22 mouse cellular contexts compared by ENCODE assay signal in genomic region chr10:70971156-70971555, GRCm38 (mm10).
"Had no signal": no experiment of that assay in that cellular context is flagged by ENCODE, and none has a peak within 500 bp of the region (broad histone marks: within the 10 kb centered on the region; RNA-seq: fewer than 3 reads in every experiment).

No protein-coding gene starts in this region.

- H3K4me2 ChIP-seq: kidney, embryonic 15.5 days; limb, embryonic 13.5 days; liver, embryonic 12.5 days; liver, embryonic 15.5 days; lung, embryonic 15.5 days; midbrain, embryonic 15.5 days; neural tube, embryonic 12.5 days; neural tube, embryonic 15.5 days had no signal

- H3K4me1 ChIP-seq: liver, embryonic 12.5 days; liver, embryonic 15.5 days; megakaryocyte, embryonic 14.5 days; midbrain, embryonic 10.5 days; neural tube, embryonic 12.5 days had no signal

- H3K9ac ChIP-seq: kidney, embryonic 15.5 days; limb, embryonic 13.5 days; liver, embryonic 12.5 days; liver, embryonic 15.5 days; lung, embryonic 15.5 days; midbrain, embryonic 15.5 days; neural tube, embryonic 12.5 days; neural tube, embryonic 15.5 days had no signal

- H3K27ac ChIP-seq: kidney, embryonic 15.5 days; limb, embryonic 10.5 days; limb, embryonic 13.5 days; liver, embryonic 12.5 days; liver, embryonic 15.5 days; lung, embryonic 15.5 days; midbrain, embryonic 10.5 days; midbrain, embryonic 15.5 days; neural tube, embryonic 12.5 days; neural tube, embryonic 15.5 days had no signal

- H3K9me3 ChIP-seq: kidney, embryonic 15.5 days; limb, embryonic 10.5 days; limb, embryonic 13.5 days; liver, embryonic 15.5 days; lung, embryonic 15.5 days; midbrain, embryonic 10.5 days; midbrain, embryonic 15.5 days; neural tube, embryonic 12.5 days; neural tube, embryonic 15.5 days had no signal

- H3K27me3 ChIP-seq: kidney, embryonic 15.5 days; limb, embryonic 13.5 days; liver, embryonic 12.5 days; liver, embryonic 15.5 days; lung, embryonic 15.5 days; megakaryocyte, embryonic 14.5 days; midbrain, embryonic 15.5 days; neural tube, embryonic 12.5 days; neural tube, embryonic 15.5 days had no signal

- DNase-seq: kidney, adult 8-10 months; kidney, postnatal 10 days; kidney, postnatal 36 days; layer of hippocampus, adult 9-11 months; liver; lung, adult 18-20 months; lung, postnatal 10 days; lung, postnatal 36 days; right cerebral cortex, adult 18-20 months; thymus, adult 18-20 months; thymus, postnatal 36 days had no signal

- H3K4me3 ChIP-seq: kidney, embryonic 15.5 days; limb, embryonic 10.5 days; limb, embryonic 13.5 days; liver, embryonic 12.5 days; liver, embryonic 15.5 days; lung, embryonic 15.5 days; megakaryocyte, embryonic 14.5 days; midbrain, embryonic 10.5 days; midbrain, embryonic 15.5 days; neural tube, embryonic 12.5 days; neural tube, embryonic 15.5 days had no signal

- ATAC-seq: liver, embryonic 12.5 days; midbrain, embryonic 15.5 days had no signal

- H3K36me3 ChIP-seq: kidney, embryonic 15.5 days; limb, embryonic 10.5 days; limb, embryonic 13.5 days; liver, embryonic 12.5 days; liver, embryonic 15.5 days; lung, embryonic 15.5 days; midbrain, embryonic 10.5 days; midbrain, embryonic 15.5 days; neural tube, embryonic 12.5 days; neural tube, embryonic 15.5 days had no signal
